In genomic region chr7:45235656-45236180, GRCm38 (mm10) we compare ENCODE assay signal across 10 mouse cellular contexts. TPM values are rescaled to one million over a fixed set of nuclear protein-coding genes. Genes with fewer than 3 reads are reported as not detected.
A peak's percentile ranks its signal among the peaks of the same experiment; 100 is the strongest.
DNase-seq lines count a peak whose midpoint lies in the region; ATAC-seq and TF ChIP-seq lines count a peak whose summit lies in the region.
"Had no signal": no experiment of that assay in that cellular context is flagged by ENCODE, and none has a peak within 500 bp of the region (broad histone marks: within the 10 kb centered on the region; RNA-seq: fewer than 3 reads in every experiment).

No protein-coding gene starts in this region.

- peak overlapping the region; percentile 81 for H3K27ac ChIP-seq in heart, embryonic 10.5 days
- peak overlapping the region; percentile 42 for H3K27ac ChIP-seq in embryonic facial prominence, embryonic 10.5 days (replicated peaks)
- no peak overlapping the region for H3K27ac ChIP-seq in liver, postnatal 0 days (ENCODE audit: low read depth)

- WGBS in heart, embryonic 10.5 days, result 24% methylated on average over 17 of the region's 17 CpGs
- WGBS in embryonic facial prominence, embryonic 10.5 days, result 27% methylated on average over 17 of the region's 17 CpGs
- WGBS in liver, postnatal 0 days (ENCODE audit: insufficient replicate concordance), result 54% methylated on average over 17 of the region's 17 CpGs

- H3K4me3 ChIP-seq in heart, embryonic 10.5 days, result peak overlapping the region; percentile 54
- peak overlapping the region; percentile 47 for H3K4me3 ChIP-seq in embryonic facial prominence, embryonic 10.5 days
- H3K4me3 ChIP-seq in liver, postnatal 0 days (ENCODE audit: low read depth, low read length), result no peak overlapping the region

- no peak for TF ChIP-seq EP300 in liver, postnatal 0 days (IDR thresholded peaks at IDR 0.05; ENCODE audit: low read depth)

- H3K9ac ChIP-seq in liver, postnatal 0 days (replicated peaks), result no peak overlapping the region

- no peaks in the 10 kb centered on the region for H3K9me3 ChIP-seq in heart, embryonic 10.5 days
- H3K9me3 ChIP-seq in embryonic facial prominence, embryonic 10.5 days, result no peaks in the 10 kb centered on the region
- no peaks in the 10 kb centered on the region for H3K9me3 ChIP-seq in liver, postnatal 0 days (ENCODE audit: low read length)

- peak overlapping the region; percentile 53; the same call in 1 of the 2 replicates for H3K4me2 ChIP-seq in liver, postnatal 0 days (ENCODE audit: low read depth, low read length)

- DNase-seq in heart, embryonic 10.5 days (ENCODE audit: low spot score), result peak; percentile 73
- no peak for DNase-seq in heart, postnatal 25 days (ENCODE audit: low spot score)
- DNase-seq in embryonic facial prominence, embryonic 10.5 days (ENCODE audit: low spot score), result no peak
- peak; percentile 32 for DNase-seq in heart, postnatal 4 days
- DNase-seq in liver, postnatal 0 days, result peak; percentile 13
- DNase-seq in right cerebral cortex, adult 18-20 months, result no peak

- intact Hi-C loops in heart, postnatal 25 days (cut with DNase I), result no loop called here

- no peak for TF ChIP-seq CTCF in liver, postnatal 0 days (IDR thresholded peaks at IDR 0.05; ENCODE audit: low read depth)

- H3K27me3 ChIP-seq in heart, embryonic 10.5 days (ENCODE audit: insufficient read depth, poor library complexity, severe bottlenecking), result peaks cover 47% of the 10 kb centered on the region
- peaks cover 61% of the 10 kb centered on the region for H3K27me3 ChIP-seq in embryonic facial prominence, embryonic 10.5 days (replicated peaks; ENCODE audit: low read depth, poor library complexity, severe bottlenecking)
- no peaks in the 10 kb centered on the region for H3K27me3 ChIP-seq in liver, postnatal 0 days (ENCODE audit: insufficient read depth, low read length)

- H3K4me1 ChIP-seq in heart, embryonic 10.5 days, result peaks cover 64% of the 10 kb centered on the region
- H3K4me1 ChIP-seq in embryonic facial prominence, embryonic 10.5 days, result peaks cover 62% of the 10 kb centered on the region
- H3K4me1 ChIP-seq in liver, postnatal 0 days (ENCODE audit: insufficient read depth), result peaks cover 25% of the 10 kb centered on the region

- ATAC-seq in liver, postnatal 0 days, result no peak
- no peak for ATAC-seq in erythroblast, adult 5-6 weeks (replicated peaks; ENCODE audit: low FRiP score, poor library complexity, severe bottlenecking)
- ATAC-seq in megakaryocyte progenitor cell, adult 5-6 weeks (replicated peaks; ENCODE audit: poor library complexity), result no peak

- H3K36me3 ChIP-seq in heart, embryonic 10.5 days, result peaks cover 24% of the 10 kb centered on the region
- H3K36me3 ChIP-seq in embryonic facial prominence, embryonic 10.5 days (replicated peaks), result peaks cover 35% of the 10 kb centered on the region
- H3K36me3 ChIP-seq in liver, postnatal 0 days (replicated peaks; ENCODE audit: insufficient read depth, low read length), result peaks cover 11% of the 10 kb centered on the region

RNA-seq across cellular contexts. Expression of gene Cd37, which starts 3.2 kb away (rescaled TPM):
- 1.5 and 2.3 TPM in 2 replicates for polyA plus RNA-seq in heart, embryonic 10.5 days (2016; fragmentation: Nextera tagmentation; extraction: Ambion mirVana)
- 1 to 10 TPM; 2.9 to 3.2 TPM for total RNA-seq in heart, postnatal 25 days (2021)
- polyA plus RNA-seq in embryonic facial prominence, embryonic 10.5 days (2016; fragmentation: Nextera tagmentation; extraction: Ambion mirVana), result 0.50 and 0.88 TPM in 2 replicates
- 1 to 10 TPM; 2.1 to 3.6 TPM for total RNA-seq in heart, postnatal 4 days (2021)
- 29.8 and 31.8 TPM in 2 replicates for polyA plus RNA-seq in liver, postnatal 0 days (2015; fragmentation: Nextera tagmentation; extraction: Ambion mirVana)
- 38.9 and 50.1 TPM in 2 replicates for total RNA-seq in erythroblast, adult 5-6 weeks (2015; ENCODE audit: low replicate concordance)
- total RNA-seq in erythroblast, adult 5-6 weeks (2017; ENCODE audit: low replicate concordance), result 18.7 and 20.7 TPM in 2 replicates
- 104 and 124 TPM in 2 replicates for total RNA-seq in megakaryocyte progenitor cell, adult 5-6 weeks (2015)
- total RNA-seq in megakaryocyte progenitor cell, adult 5-6 weeks (2017), result 76.6 and 81.9 TPM in 2 replicates

RNA-seq across cellular contexts. Expression of gene Slc6a16, which starts 5.2 kb away (rescaled TPM):
- polyA plus RNA-seq in heart, embryonic 10.5 days (2016; fragmentation: Nextera tagmentation; extraction: Ambion mirVana), result 0.50 and 0.83 TPM in 2 replicates
- total RNA-seq in heart, postnatal 25 days (2021), result not detected
- 0.28 and 0.32 TPM in 2 replicates for polyA plus RNA-seq in embryonic facial prominence, embryonic 10.5 days (2016; fragmentation: Nextera tagmentation; extraction: Ambion mirVana)
- under 1 TPM in 1 of 2 experiments, not detected in 1; 0.18 TPM for total RNA-seq in heart, postnatal 4 days (2021)
- polyA plus RNA-seq in liver, postnatal 0 days (2015; fragmentation: Nextera tagmentation; extraction: Ambion mirVana), result 0.46 and 0.49 TPM in 2 replicates
- not detected in 2 replicates for total RNA-seq in erythroblast, adult 5-6 weeks (2015; ENCODE audit: low replicate concordance)
- not detected in 2 replicates for total RNA-seq in erythroblast, adult 5-6 weeks (2017; ENCODE audit: low replicate concordance)
- total RNA-seq in megakaryocyte progenitor cell, adult 5-6 weeks (2015), result not detected in 2 replicates
- total RNA-seq in megakaryocyte progenitor cell, adult 5-6 weeks (2017), result not detected in 2 replicates
- total RNA-seq: neutrophil, adult 5-6 weeks had no signal
- polyA plus RNA-seq: C2C12 had no signal

RNA-seq across cellular contexts. Expression of gene Tead2, which starts 20.2 kb away (rescaled TPM):
- polyA plus RNA-seq in heart, embryonic 10.5 days (2016; fragmentation: Nextera tagmentation; extraction: Ambion mirVana), result 161 and 210 TPM in 2 replicates
- 10 to 100 TPM in 1 of 2 experiments, 1 to 10 TPM in 1; 7.0 to 12.0 TPM for total RNA-seq in heart, postnatal 25 days (2021)
- polyA plus RNA-seq in embryonic facial prominence, embryonic 10.5 days (2016; fragmentation: Nextera tagmentation; extraction: Ambion mirVana), result 394 and 421 TPM in 2 replicates
- 10 to 100 TPM; 66.4 to 69.4 TPM for total RNA-seq in heart, postnatal 4 days (2021)
- polyA plus RNA-seq in liver, postnatal 0 days (2015; fragmentation: Nextera tagmentation; extraction: Ambion mirVana), result 15.5 and 20.2 TPM in 2 replicates
- not detected in 2 replicates for total RNA-seq in erythroblast, adult 5-6 weeks (2015; ENCODE audit: low replicate concordance)
- 0.42 and 0.51 TPM in 2 replicates for total RNA-seq in erythroblast, adult 5-6 weeks (2017; ENCODE audit: low replicate concordance)
- total RNA-seq in megakaryocyte progenitor cell, adult 5-6 weeks (2015), result 2.2 TPM in 1 of 2 replicates, not detected in the other
- 0.20 TPM in 1 of 2 replicates, not detected in the other for total RNA-seq in megakaryocyte progenitor cell, adult 5-6 weeks (2017)
- total RNA-seq: neutrophil, adult 5-6 weeks had no signal

RNA-seq across cellular contexts. Expression of gene Dkkl1, which starts 23.8 kb away (rescaled TPM):
- 1.2 and 1.9 TPM in 2 replicates for polyA plus RNA-seq in heart, embryonic 10.5 days (2016; fragmentation: Nextera tagmentation; extraction: Ambion mirVana)
- not detected for total RNA-seq in heart, postnatal 25 days (2021)
- 1.2 and 2.0 TPM in 2 replicates for polyA plus RNA-seq in embryonic facial prominence, embryonic 10.5 days (2016; fragmentation: Nextera tagmentation; extraction: Ambion mirVana)
- not detected for total RNA-seq in heart, postnatal 4 days (2021)
- 0.95 and 1.5 TPM in 2 replicates for polyA plus RNA-seq in liver, postnatal 0 days (2015; fragmentation: Nextera tagmentation; extraction: Ambion mirVana)
- 6.3 and 20.8 TPM in 2 replicates for total RNA-seq in erythroblast, adult 5-6 weeks (2015; ENCODE audit: low replicate concordance)
- total RNA-seq in erythroblast, adult 5-6 weeks (2017; ENCODE audit: low replicate concordance), result 0.56 TPM in 1 of 2 replicates, not detected in the other
- total RNA-seq in megakaryocyte progenitor cell, adult 5-6 weeks (2015), result 3.8 and 5.4 TPM in 2 replicates
- total RNA-seq in megakaryocyte progenitor cell, adult 5-6 weeks (2017), result 4.2 and 5.6 TPM in 2 replicates

RNA-seq across cellular contexts. Expression of gene Ccdc155, which starts 31.0 kb away (rescaled TPM):
- 0.69 and 0.88 TPM in 2 replicates for polyA plus RNA-seq in heart, embryonic 10.5 days (2016; fragmentation: Nextera tagmentation; extraction: Ambion mirVana)
- total RNA-seq in heart, postnatal 25 days (2021), result not detected
- 0.62 and 0.67 TPM in 2 replicates for polyA plus RNA-seq in embryonic facial prominence, embryonic 10.5 days (2016; fragmentation: Nextera tagmentation; extraction: Ambion mirVana)
- total RNA-seq in heart, postnatal 4 days (2021), result under 1 TPM in 1 of 2 experiments, not detected in 1; 0.25 TPM
- 0.06 TPM in 1 of 2 replicates, not detected in the other for polyA plus RNA-seq in liver, postnatal 0 days (2015; fragmentation: Nextera tagmentation; extraction: Ambion mirVana)
- total RNA-seq in erythroblast, adult 5-6 weeks (2015; ENCODE audit: low replicate concordance), result not detected in 2 replicates
- total RNA-seq in erythroblast, adult 5-6 weeks (2017; ENCODE audit: low replicate concordance), result not detected in 2 replicates
- 0.15 TPM in 1 of 2 replicates, not detected in the other for total RNA-seq in megakaryocyte progenitor cell, adult 5-6 weeks (2015)
- 0.34 TPM in 1 of 2 replicates, not detected in the other for total RNA-seq in megakaryocyte progenitor cell, adult 5-6 weeks (2017)
- polyA plus RNA-seq: C2C12 had no signal

Comparison
In these comparisons a context has a peak if more than half of its experiments do, and no peak if none do; other contexts are left out.
1. DNase-seq: peak in heart, embryonic 10.5 days (single experiment), heart, postnatal 4 days (single experiment) and liver, postnatal 0 days (single experiment); none in heart, postnatal 25 days (single experiment), embryonic facial prominence, embryonic 10.5 days (single experiment) and right cerebral cortex, adult 18-20 months (single experiment).
2. RNA of gene Tead2, which starts 20.2 kb away (total RNA-seq): 66.4 to 69.4 TPM in heart, postnatal 4 days; 7.0 to 12.0 TPM in heart, postnatal 25 days, 0.42 to 0.51 TPM in erythroblast, adult 5-6 weeks and 0.20 to 2.2 TPM in megakaryocyte progenitor cell, adult 5-6 weeks; every median in the first group is over 4 times any median in the second.
3. RNA of gene Cd37, which starts 3.2 kb away (total RNA-seq): 76.6 to 124 TPM in megakaryocyte progenitor cell, adult 5-6 weeks and 18.7 to 50.1 TPM in erythroblast, adult 5-6 weeks; 2.1 to 3.6 TPM in heart, postnatal 4 days and 2.9 to 3.2 TPM in heart, postnatal 25 days; every median in the first group is over 4 times any median in the second.